Mouse (Mus musculus) G1E (cell line): Measurements from ENCODE around the gene Med25. TPM values are rescaled to one million over a fixed set of nuclear protein-coding genes. Genes with fewer than 3 reads are reported as not detected.
A peak's percentile ranks its signal among the peaks of the same experiment; 100 is the strongest.

ENCODE experiments used
- ATAC-seq: 2 replicates; pipeline ENCODE4 v1.8.0; 2016; ENCODE audit warnings: mild to moderate bottlenecking; ENCODE audit not compliant: insufficient number of reproducible peaks, poor library complexity, low FRiP score, severe bottlenecking; ENCODE audit errors: extremely low read depth
- DNase-seq: peaks from one replicate; pipeline ENCODE4 v3.0.0; 2012; ENCODE audit warnings: low spot score
- H3K27me3 ChIP-seq: 2 replicates; pipeline ENCODE4 v1.6.1; 2012; ENCODE audit warnings: mild to moderate bottlenecking, low read length, inconsistent platforms; ENCODE audit not compliant: insufficient read depth
- H3K36me3 ChIP-seq: replicated peaks from 2 replicates; pipeline ENCODE3; 2012; ENCODE audit warnings: mild to moderate bottlenecking, inconsistent platforms
- H3K4me1 ChIP-seq: 2 replicates; pipeline ENCODE4 v1.6.1; 2012; ENCODE audit warnings: low read depth, low read length, inconsistent platforms, mixed read lengths; ENCODE audit not compliant: insufficient read depth
- H3K4me3 ChIP-seq: 2 replicates; pipeline ENCODE4 v1.5.1; 2012; ENCODE audit warnings: low read depth, mild to moderate bottlenecking, inconsistent platforms, low read length, moderate library complexity, mixed read lengths
- H3K9me3 ChIP-seq: replicated peaks from 2 replicates; pipeline ENCODE4 v1.6.1; 2012; ENCODE audit warnings: inconsistent platforms
- CTCF ChIP-seq: IDR thresholded peaks from 2 replicates; pipeline ENCODE4 v1.5.1; 2012; ENCODE audit warnings: low read depth, low read length, inconsistent platforms, mixed read lengths
- GATA1 ChIP-seq: IDR thresholded peaks from 2 replicates; pipeline ENCODE4 v1.6.1; 2012; ENCODE audit warnings: borderline replicate concordance, low read length, inconsistent platforms, mixed read lengths
- GATA2 ChIP-seq: IDR thresholded peaks from 2 replicates; pipeline ENCODE4 v1.6.1; 2012; ENCODE audit warnings: low read depth, low read length, inconsistent platforms, borderline replicate concordance
- POLR2AphosphoS5 ChIP-seq: IDR thresholded peaks from 2 replicates; pipeline ENCODE4 v1.6.1; 2012; ENCODE audit warnings: low read depth, low read length, inconsistent platforms; ENCODE audit not compliant: insufficient replicate concordance
- TAL1 ChIP-seq: conservative IDR thresholded peaks from 2 replicates; pipeline ENCODE4 v1.6.1; 2012; ENCODE audit warnings: low read depth, low read length, inconsistent platforms, mixed read lengths
- polyA plus RNA-seq: library from polyadenylated mRNA; stranded (reverse); fragments of >175 nt; gene quantifications from 2 replicates; pipeline ENCODE4 v1.2.3, GENCODE M21; 2012
- total RNA-seq, 2 experiments: library from RNA; stranded (forward) in 1 of 2; stranded (reverse) in 1 of 2; fragments of 200-1000 nt in 1 of 2; fragments of >200 nt in 1 of 2; fragmentation: Nextera tagmentation in 1 of 2; gene quantifications; 2 replicates each; pipeline ENCODE4 v1.2.3; 2014 to 2017

Med25 gene
- total and polyA plus RNA-seq, 3 experiments, result 14.0 to 367 (median 96.6) TPM

DNA sequence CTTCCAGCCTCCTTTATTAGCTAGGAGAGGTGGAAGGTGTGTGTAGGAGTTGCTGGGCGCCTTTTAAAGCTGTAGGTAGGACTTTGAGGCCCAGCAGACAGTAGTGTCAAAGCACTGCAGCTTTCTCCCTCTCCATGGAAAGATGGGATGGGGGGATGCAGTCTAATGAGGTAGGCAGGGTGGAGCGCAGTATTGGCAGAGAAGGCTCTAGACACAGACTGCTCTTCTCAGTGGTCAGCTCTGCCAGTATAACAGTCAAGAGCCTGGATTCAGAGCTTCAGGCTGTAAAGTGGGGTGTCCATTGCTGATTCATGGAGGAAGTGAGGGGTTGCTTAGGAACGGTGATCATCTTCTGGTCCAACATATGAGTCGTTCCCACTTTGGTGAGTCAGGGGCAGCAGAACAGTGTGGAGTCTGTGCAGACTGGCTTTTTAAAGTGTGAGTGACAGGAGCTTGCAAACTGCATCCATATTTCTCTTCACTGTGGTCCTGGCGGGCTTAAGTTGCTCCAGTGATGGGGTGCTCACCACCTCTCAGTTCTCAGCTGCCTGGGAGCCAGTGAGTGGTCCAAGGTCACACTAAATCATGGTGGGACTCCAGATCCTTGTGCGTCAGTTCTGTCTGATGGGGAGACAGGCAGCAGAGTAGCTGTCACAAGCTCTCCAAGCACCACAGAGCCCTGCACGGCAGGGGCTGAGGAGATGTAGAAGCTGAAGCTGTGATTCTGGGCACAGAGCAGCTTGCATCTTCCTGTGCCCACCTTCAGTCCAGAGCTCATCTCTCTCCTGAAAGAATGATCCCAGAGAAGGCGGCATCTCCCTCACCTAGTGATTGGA, 41.5 kb downstream of the Med25 start:
- DNase-seq, result no peak
- TF ChIP-seq POLR2AphosphoS5 (no peak), CTCF (no peak), GATA2 (no peak), GATA1 (no peak), TAL1 (no peak)
- H3K36me3 ChIP-seq, result peaks cover 75% of the 10 kb centered on the region
- no peaks in the 10 kb centered on the region for H3K27me3 ChIP-seq
- H3K9me3 ChIP-seq, result peaks cover 11% of the 10 kb centered on the region
- peak overlapping the region; percentile 95 for H3K4me3 ChIP-seq
- ATAC-seq, result no peak
- peaks cover 77% of the 10 kb centered on the region for H3K4me1 ChIP-seq

DNA sequence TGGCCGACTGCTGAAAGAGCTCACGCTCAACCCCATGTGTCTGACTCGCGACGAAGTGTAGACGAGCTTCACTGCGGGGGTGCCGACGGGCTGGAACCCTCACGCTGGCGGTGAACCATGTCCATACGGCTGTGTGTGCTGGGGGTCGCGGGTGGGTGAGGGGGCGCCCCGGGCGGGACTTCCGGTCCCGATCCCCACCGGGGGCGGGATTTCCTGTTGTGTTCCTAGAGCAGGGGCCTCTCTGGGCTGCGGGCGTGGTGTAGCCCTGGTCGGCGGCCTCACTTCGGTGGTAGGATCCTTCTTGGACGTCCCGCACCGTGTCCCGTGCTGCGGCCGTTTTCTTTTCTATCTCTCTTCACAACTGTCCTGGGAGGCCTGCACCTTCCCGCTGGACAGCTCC, 42.4 kb downstream of the Med25 start:
- Histone ChIP-seq H3K4me3 (peak overlapping the region; percentile 95), H3K27me3 (no peaks in the 10 kb centered on the region), H3K9me3 (peaks cover 11% of the 10 kb centered on the region), H3K4me1 (peaks cover 74% of the 10 kb centered on the region), H3K36me3 (peaks cover 77% of the 10 kb centered on the region)
- TF ChIP-seq GATA2 (no peak), POLR2AphosphoS5 (no peak), TAL1 (no peak), GATA1 (no peak), CTCF (no peak)
- ATAC-seq (no peak), DNase-seq (peak; percentile 83)

- DNase-seq (peak; percentile 74), ATAC-seq (peak; percentile 29)
- Histone ChIP-seq H3K36me3 (peaks cover 77% of the 10 kb centered on the region), H3K27me3 (no peaks in the 10 kb centered on the region), H3K4me3 (peak overlapping the region; percentile 95), H3K9me3 (peaks cover 10% of the 10 kb centered on the region), H3K4me1 (peaks cover 68% of the 10 kb centered on the region)
- TF ChIP-seq POLR2AphosphoS5 (peak; percentile 54; the same call in 1 of the 2 replicates), TAL1 (no peak), GATA1 (no peak)
Observed at GRCm38 (mm10) chr7:44849416-44850111, 42.9 kb downstream of the Med25 start.

- Histone ChIP-seq H3K4me3 (peak within 1 kb of the TSS; percentile 95), H3K27me3 (no peaks in the 10 kb centered on the region), H3K4me1 (peaks cover 60% of the 10 kb centered on the region), H3K36me3 (peaks cover 77% of the 10 kb centered on the region), H3K9me3 (peaks cover 2% of the 10 kb centered on the region)
- ATAC-seq (peak; percentile 75), DNase-seq (peak; percentile 70)
- TF ChIP-seq GATA1 (no peak), POLR2AphosphoS5 (0 out of 2 replicates have a peak, but pooled peaks have one; percentile 17), GATA2 (no peak), TAL1 (no peak)
Observed at GRCm38 (mm10) chr7:44848561-44849415, 43.7 kb downstream of the Med25 start, which contains the start of the genes Akt1s1 and Tbc1d17. TSS of gene Akt1s1 (plus strand) at chr7:44848991. TSS of gene Tbc1d17 (minus strand) at chr7:44849079.

- TF ChIP-seq POLR2AphosphoS5, result no peak
- no peak for TF ChIP-seq GATA2
- no peak for TF ChIP-seq CTCF
- no peak for TF ChIP-seq TAL1
- TF ChIP-seq GATA1, result no peak
- H3K27me3 ChIP-seq, result no peaks in the 10 kb centered on the region
- ATAC-seq (no peak), DNase-seq (no peak)
- peaks cover 55% of the 10 kb centered on the region for H3K4me1 ChIP-seq
- H3K9me3 ChIP-seq, result no peaks in the 10 kb centered on the region
- H3K36me3 ChIP-seq, result peaks cover 77% of the 10 kb centered on the region
- peak overlapping the region; percentile 95 for H3K4me3 ChIP-seq
Observed at GRCm38 (mm10) chr7:44847772-44848171, 44.7 kb downstream of the Med25 start.
